ENCODE assay signal across 8 mouse cellular contexts in genomic region chr10:80164161-80164997, GRCm38 (mm10). TPM values are rescaled to one million over a fixed set of nuclear protein-coding genes. Genes with fewer than 3 reads are reported as not detected.
DNase-seq lines count a peak whose midpoint lies in the region; ATAC-seq and TF ChIP-seq lines count a peak whose summit lies in the region.

No protein-coding gene starts in this region.

- no peak for DNase-seq in layer of hippocampus, adult 2 months (ENCODE audit: low spot score in 2 of 2)
- no peak for DNase-seq in layer of hippocampus, postnatal 36 days
- peak; percentile 20 for DNase-seq in brain, adult 2 months (ENCODE audit: low read depth, low spot score)
- DNase-seq in heart, embryonic 10.5 days (ENCODE audit: low spot score), result no peak
- DNase-seq in midbrain, embryonic 11.5 days (ENCODE audit: low spot score, missing footprints), result no peak
- DNase-seq in ovary, postnatal 14 days (ENCODE audit: low spot score), result no peak

- no peaks in the 10 kb centered on the region for H3K9me3 ChIP-seq in heart, embryonic 10.5 days
- no peaks in the 10 kb centered on the region for H3K9me3 ChIP-seq in kidney, embryonic 15.5 days (replicated peaks)
- no peaks in the 10 kb centered on the region for H3K9me3 ChIP-seq in midbrain, embryonic 11.5 days (ENCODE audit: control insufficient read depth, low read length)

- H3K27me3 ChIP-seq in heart, embryonic 10.5 days (ENCODE audit: insufficient read depth, poor library complexity, severe bottlenecking), result no peaks in the 10 kb centered on the region
- H3K27me3 ChIP-seq in kidney, embryonic 15.5 days, result no peaks in the 10 kb centered on the region
- peaks cover 4% of the 10 kb centered on the region; the same call in 1 of the 2 replicates for H3K27me3 ChIP-seq in midbrain, embryonic 11.5 days (ENCODE audit: control insufficient read depth, insufficient read depth, low read length)

- H3K4me2 ChIP-seq in kidney, embryonic 15.5 days, result peak overlapping the region; percentile 96
- peak overlapping the region; percentile 70 for H3K4me2 ChIP-seq in midbrain, embryonic 11.5 days

- H3K4me1 ChIP-seq in heart, embryonic 10.5 days, result peaks cover 84% of the 10 kb centered on the region
- H3K4me1 ChIP-seq in kidney, embryonic 15.5 days, result peaks cover 84% of the 10 kb centered on the region
- H3K4me1 ChIP-seq in midbrain, embryonic 11.5 days (ENCODE audit: control insufficient read depth, insufficient read depth, low read length), result peaks cover 56% of the 10 kb centered on the region

- WGBS in heart, embryonic 10.5 days, result 9% methylated on average over 44 of the region's 44 CpGs
- WGBS in kidney, embryonic 15.5 days, result 9% methylated on average over 44 of the region's 44 CpGs
- 12% methylated on average over 43 of the region's 44 CpGs for WGBS in midbrain, embryonic 11.5 days

- H3K9ac ChIP-seq in kidney, embryonic 15.5 days, result peak overlapping the region; percentile 46
- H3K9ac ChIP-seq in midbrain, embryonic 11.5 days (ENCODE audit: low read length), result peak overlapping the region; percentile 56

- no peaks in the 10 kb centered on the region for H3K36me3 ChIP-seq in heart, embryonic 10.5 days
- no peaks in the 10 kb centered on the region for H3K36me3 ChIP-seq in kidney, embryonic 15.5 days
- no peaks in the 10 kb centered on the region for H3K36me3 ChIP-seq in midbrain, embryonic 11.5 days (ENCODE audit: control insufficient read depth, insufficient read depth, low read length)

- H3K27ac ChIP-seq in layer of hippocampus, adult 2 months, result peak overlapping the region; percentile 84
- H3K27ac ChIP-seq in heart, embryonic 10.5 days, result peak overlapping the region; percentile 100
- H3K27ac ChIP-seq in kidney, embryonic 15.5 days, result peak overlapping the region; percentile 71
- no peak overlapping the region; the same call in 1 of the 2 replicates for H3K27ac ChIP-seq in midbrain, embryonic 11.5 days (ENCODE audit: low read depth, low read length)

- peak overlapping the region; percentile 61 for H3K4me3 ChIP-seq in layer of hippocampus, adult 2 months
- peak overlapping the region; percentile 65 for H3K4me3 ChIP-seq in heart, embryonic 10.5 days
- H3K4me3 ChIP-seq in kidney, embryonic 15.5 days (replicated peaks), result peak overlapping the region; percentile 47
- H3K4me3 ChIP-seq in midbrain, embryonic 11.5 days (ENCODE audit: low read depth, low read length), result peak overlapping the region; percentile 30

- no peak for TF ChIP-seq CTCF in layer of hippocampus, adult 2 months (conservative IDR thresholded peaks at IDR 0.05)

- ATAC-seq in kidney, embryonic 15.5 days (replicated peaks; ENCODE audit: low FRiP score), result no peak
- no peak; the same call in 1 of the 2 replicates for ATAC-seq in midbrain, embryonic 11.5 days (ENCODE audit: low FRiP score)
- no peak; the same call in 1 of the 2 replicates for ATAC-seq in frontal cortex, adult (ENCODE audit: low TSS enrichment)

RNA-seq across cellular contexts. Expression of gene Cirbp, which starts 1.4 kb away (rescaled TPM):
- total RNA-seq in layer of hippocampus, adult 2 months (2021), result 100 to 1,000 TPM in 1 of 2 experiments, 10 to 100 TPM in 1; 88.3 to 103 TPM
- 10 to 100 TPM; 58.5 to 63.4 TPM for total RNA-seq in layer of hippocampus, postnatal 36 days (2021)
- 85.7 and 98.0 TPM in 2 replicates for polyA plus RNA-seq in heart, embryonic 10.5 days (2016; fragmentation: Nextera tagmentation; extraction: Ambion mirVana)
- 95.1 and 111 TPM in 2 replicates for polyA plus RNA-seq in kidney, embryonic 15.5 days (2015; fragmentation: Nextera tagmentation; extraction: Ambion mirVana)
- polyA plus RNA-seq in midbrain, embryonic 11.5 days (2014; fragmentation: Nextera tagmentation; extraction: Ambion mirVana), result 81.5 and 87.1 TPM in 2 replicates

RNA-seq across cellular contexts. Expression of gene 1600002K03Rik, which starts 8.4 kb away (rescaled TPM):
- 1 to 10 TPM; 7.0 to 7.4 TPM for total RNA-seq in layer of hippocampus, adult 2 months (2021)
- total RNA-seq in layer of hippocampus, postnatal 36 days (2021), result 1 to 10 TPM; 6.4 to 6.9 TPM
- polyA plus RNA-seq in heart, embryonic 10.5 days (2016; fragmentation: Nextera tagmentation; extraction: Ambion mirVana), result 11.7 and 13.9 TPM in 2 replicates
- polyA plus RNA-seq in kidney, embryonic 15.5 days (2015; fragmentation: Nextera tagmentation; extraction: Ambion mirVana), result 11.2 and 13.2 TPM in 2 replicates
- 8.0 and 8.7 TPM in 2 replicates for polyA plus RNA-seq in midbrain, embryonic 11.5 days (2014; fragmentation: Nextera tagmentation; extraction: Ambion mirVana)

RNA-seq across cellular contexts. Expression of gene Efna2, which starts 14.9 kb away (rescaled TPM):
- 1 to 10 TPM; 7.1 to 9.7 TPM for total RNA-seq in layer of hippocampus, adult 2 months (2021)
- 1 to 10 TPM; 9.0 to 9.6 TPM for total RNA-seq in layer of hippocampus, postnatal 36 days (2021)
- polyA plus RNA-seq in heart, embryonic 10.5 days (2016; fragmentation: Nextera tagmentation; extraction: Ambion mirVana), result 14.9 and 20.6 TPM in 2 replicates
- polyA plus RNA-seq in kidney, embryonic 15.5 days (2015; fragmentation: Nextera tagmentation; extraction: Ambion mirVana), result 15.4 and 17.0 TPM in 2 replicates
- polyA plus RNA-seq in midbrain, embryonic 11.5 days (2014; fragmentation: Nextera tagmentation; extraction: Ambion mirVana), result 78.1 and 91.7 TPM in 2 replicates

RNA-seq across cellular contexts. Expression of gene Midn, which starts 16.3 kb away (rescaled TPM):
- 10 to 100 TPM; 53.1 to 54.5 TPM for total RNA-seq in layer of hippocampus, adult 2 months (2021)
- 10 to 100 TPM; 58.9 to 62.6 TPM for total RNA-seq in layer of hippocampus, postnatal 36 days (2021)
- polyA plus RNA-seq in heart, embryonic 10.5 days (2016; fragmentation: Nextera tagmentation; extraction: Ambion mirVana), result 16.1 and 24.4 TPM in 2 replicates
- polyA plus RNA-seq in kidney, embryonic 15.5 days (2015; fragmentation: Nextera tagmentation; extraction: Ambion mirVana), result 18.8 and 19.5 TPM in 2 replicates
- polyA plus RNA-seq in midbrain, embryonic 11.5 days (2014; fragmentation: Nextera tagmentation; extraction: Ambion mirVana), result 66.0 and 71.3 TPM in 2 replicates

RNA-seq across cellular contexts. Expression of gene Cbarp, which starts 23.7 kb away (rescaled TPM):
- total RNA-seq in layer of hippocampus, adult 2 months (2021), result 100 to 1,000 TPM; 331 to 341 TPM
- total RNA-seq in layer of hippocampus, postnatal 36 days (2021), result 100 to 1,000 TPM; 336 to 379 TPM
- polyA plus RNA-seq in heart, embryonic 10.5 days (2016; fragmentation: Nextera tagmentation; extraction: Ambion mirVana), result 2.0 and 4.0 TPM in 2 replicates
- polyA plus RNA-seq in kidney, embryonic 15.5 days (2015; fragmentation: Nextera tagmentation; extraction: Ambion mirVana), result 5.7 and 6.1 TPM in 2 replicates
- 11.1 and 11.8 TPM in 2 replicates for polyA plus RNA-seq in midbrain, embryonic 11.5 days (2014; fragmentation: Nextera tagmentation; extraction: Ambion mirVana)
